Mouse (Mus musculus) lung, postnatal 4 days (tissue): ENCODE measurements at regions not wholly inside any gene's neighbourhood (a gene's known extent, or its start where the extent isn't known, plus 50 kb on each side); places are given as distances from the start of the nearest gene placed in this dataset.

ENCODE experiments used
- DNase-seq, 2 experiments: peaks; one replicate each; pipeline ENCODE4 v3.0.0; 2021

DNA sequence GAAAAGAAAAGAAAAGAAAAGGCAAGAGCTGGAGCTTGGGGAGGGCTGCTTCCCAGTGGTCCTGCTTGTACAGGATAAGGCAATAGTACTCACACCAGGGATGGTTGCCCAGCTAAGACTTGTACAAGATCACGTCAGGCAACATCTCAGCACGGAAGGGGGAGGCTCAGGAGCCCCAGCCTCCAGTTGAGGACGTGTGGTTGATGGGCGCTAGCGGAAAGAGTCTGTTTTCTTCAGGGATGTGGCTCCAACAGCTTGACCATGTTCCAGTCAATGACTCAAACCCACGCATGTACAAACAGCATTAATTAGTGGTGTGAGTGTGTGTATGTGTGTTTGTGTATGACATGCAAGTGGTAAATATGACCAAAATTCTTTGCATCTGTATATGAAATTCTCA, 153.1 kb upstream of the Rpl34 start:
- peak in 1 of 2 experiments; percentile 61 for DNase-seq

DNA sequence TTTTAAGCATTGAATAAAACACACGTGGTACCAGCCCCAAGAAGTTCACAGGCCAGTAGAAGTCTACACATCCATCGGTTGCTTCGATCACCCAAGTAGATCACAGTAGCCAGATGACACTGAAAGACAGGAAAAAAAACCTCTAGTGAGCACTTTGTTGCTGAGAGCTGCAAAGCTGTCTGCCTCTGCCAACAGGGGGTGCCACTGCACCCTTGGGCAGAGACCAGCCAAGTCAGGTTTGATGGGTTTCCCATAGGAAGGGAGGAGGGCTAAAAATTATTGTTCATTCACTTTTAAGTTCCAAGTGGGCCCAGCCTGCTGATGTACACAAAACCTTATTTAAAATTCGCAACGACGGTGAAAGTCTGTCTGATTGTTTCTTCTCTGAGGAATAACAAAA, 150.3 kb upstream of the Rpl34 start:
- DNase-seq: no peak

DNA sequence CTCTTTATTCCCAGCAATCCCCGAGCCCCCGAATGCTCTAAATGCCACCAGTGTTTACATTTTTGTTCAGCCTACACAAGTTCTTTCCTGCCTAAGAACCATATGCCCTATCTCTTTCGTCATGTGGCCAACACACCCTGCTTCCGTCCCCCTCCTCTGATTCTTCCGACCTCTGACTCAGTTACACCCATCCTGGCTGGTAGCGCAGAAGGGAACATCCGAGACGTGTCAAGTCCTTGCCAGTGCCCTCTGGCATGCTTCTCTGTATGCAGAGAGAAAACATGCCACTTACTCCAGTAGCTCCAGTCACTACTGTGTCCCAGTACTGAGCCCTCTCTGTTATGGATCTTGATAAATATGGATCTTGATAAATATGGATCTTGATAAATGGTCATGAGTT, 149.3 kb upstream of the Rpl34 start:
- DNase-seq: peak in 1 of 2 experiments; percentile 44

DNA sequence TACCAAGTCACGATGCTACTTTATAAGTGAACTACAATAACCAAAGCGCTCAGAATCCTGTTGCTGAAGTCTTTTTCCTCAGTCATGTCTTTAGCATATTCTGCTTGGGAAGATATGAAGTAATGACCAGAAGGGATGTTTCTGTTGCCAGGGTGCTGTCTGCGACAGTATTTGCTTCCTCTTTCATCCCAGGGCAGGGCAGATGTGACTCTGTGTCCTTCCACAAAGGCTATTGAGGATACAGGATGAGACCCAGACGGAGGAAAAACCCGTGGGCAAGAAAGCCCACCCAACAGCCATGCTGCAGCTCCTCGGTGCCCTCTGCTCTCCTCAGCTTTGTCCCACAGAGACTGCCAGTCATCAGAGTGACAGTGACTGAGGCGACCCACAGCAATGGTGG, 148.6 kb upstream of the Rpl34 start:
- no peak for DNase-seq

DNA sequence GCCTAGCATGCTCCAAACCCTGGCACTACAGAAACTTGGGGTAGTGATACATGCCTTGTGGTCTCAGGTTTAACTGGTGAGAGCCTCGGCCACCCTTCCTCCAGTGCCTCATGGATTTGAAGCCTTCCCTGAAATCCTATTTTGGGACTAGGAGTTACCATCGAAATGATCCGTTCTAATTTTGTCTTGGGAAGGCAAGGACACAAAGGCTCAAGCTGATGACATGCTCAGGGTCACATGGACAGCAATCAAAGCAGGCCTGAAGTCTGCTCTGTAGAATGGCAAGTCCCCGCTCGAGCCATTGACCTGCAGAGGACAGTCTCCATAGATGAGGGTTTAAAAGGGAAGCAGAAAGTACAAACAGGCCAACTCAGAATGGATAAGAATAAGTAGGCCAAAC, 147.8 kb upstream of the Rpl34 start:
- no peak for DNase-seq

DNA sequence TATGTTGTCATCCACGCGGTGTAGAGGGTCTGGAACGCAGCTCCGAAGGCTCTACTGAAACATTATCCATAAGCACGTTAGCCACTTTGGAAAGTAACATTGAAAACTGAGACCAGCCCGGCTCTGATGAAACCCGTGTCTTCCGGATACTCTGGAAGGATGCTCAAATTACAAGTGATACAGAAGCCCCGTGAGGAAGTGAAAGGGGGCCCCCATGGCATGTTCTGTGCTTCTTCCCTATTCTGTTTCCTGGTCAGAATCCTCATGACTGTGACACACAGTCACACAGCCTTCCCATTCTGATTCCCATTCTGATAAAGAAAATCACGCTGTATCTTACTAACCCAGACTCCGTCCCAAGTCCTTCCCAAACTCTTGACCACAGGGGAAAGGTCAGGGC, 143.5 kb upstream of the Rpl34 start:
- DNase-seq: no peak

DNA sequence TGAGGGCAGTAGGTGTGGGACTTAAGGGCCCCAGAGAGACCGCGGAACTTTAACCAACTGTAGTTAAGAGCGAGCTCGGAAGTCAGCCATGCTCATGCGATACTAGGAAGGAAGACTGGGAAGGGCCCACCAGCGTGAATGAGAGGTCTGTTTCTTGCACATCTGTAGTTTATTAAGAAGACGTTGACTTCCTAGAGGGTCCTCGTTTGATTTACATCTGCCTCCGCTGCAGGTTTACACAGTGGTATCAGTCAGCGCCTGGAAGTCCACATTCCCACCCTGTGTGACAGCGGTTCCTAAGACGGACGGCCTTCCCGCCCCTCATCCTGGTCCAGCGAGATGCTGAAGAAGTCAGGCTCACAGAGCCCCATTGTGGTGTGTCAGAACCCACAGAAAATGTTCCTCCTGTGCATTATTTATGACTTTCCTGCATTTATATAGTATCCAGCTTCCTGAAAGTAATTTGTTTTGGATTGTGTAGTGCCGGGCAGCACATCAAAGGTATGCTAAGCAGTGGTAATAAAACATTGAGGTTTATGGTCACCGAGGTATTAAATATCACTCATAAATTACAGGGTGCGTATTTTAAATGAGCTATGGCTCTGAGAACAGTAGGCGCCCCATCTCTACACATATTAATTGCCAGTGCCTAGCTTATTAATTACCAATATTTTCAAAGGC, 136.9 kb upstream of the Rpl34 start:
- DNase-seq: no peak

DNA sequence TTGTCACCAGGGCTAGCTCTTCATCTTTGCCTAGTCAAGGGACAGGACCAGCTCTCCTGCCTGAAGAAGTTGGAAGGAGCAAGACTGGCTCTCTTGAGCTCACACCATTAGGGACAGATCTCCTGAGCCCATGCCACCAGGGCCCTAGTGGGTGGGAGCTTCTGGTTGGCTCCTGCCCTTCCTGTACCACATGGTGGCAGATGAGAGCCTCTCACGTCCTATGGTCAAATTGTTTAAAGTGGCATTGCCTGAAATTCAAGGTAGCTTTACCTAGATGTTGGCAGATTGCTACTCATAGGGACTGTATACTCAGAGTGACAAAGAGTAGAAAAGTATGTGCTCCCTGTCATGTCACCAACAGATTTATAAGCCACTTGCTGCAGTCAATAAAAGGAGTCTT, 134.6 kb upstream of the Rpl34 start:
- no peak for DNase-seq

DNA sequence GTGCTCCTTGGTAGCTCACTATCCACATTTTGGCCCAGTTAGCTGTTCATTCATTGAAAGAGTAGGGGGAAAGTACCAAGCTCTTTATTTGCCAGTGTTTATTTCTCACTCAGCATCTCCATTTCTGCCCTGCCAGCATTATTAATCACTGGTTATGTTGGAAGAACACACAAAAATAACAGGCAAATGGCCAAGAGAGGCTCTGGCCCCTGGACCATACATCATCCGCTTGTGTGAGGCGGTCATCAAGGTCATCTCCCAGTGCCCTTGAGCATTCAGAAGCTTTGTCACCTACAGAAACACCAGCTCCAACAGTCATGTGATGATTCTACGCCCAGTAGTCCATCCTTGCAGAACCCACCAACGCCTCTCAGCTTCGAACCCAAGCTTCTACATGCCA, 133.2 kb upstream of the Rpl34 start:
- DNase-seq: no peak

DNA sequence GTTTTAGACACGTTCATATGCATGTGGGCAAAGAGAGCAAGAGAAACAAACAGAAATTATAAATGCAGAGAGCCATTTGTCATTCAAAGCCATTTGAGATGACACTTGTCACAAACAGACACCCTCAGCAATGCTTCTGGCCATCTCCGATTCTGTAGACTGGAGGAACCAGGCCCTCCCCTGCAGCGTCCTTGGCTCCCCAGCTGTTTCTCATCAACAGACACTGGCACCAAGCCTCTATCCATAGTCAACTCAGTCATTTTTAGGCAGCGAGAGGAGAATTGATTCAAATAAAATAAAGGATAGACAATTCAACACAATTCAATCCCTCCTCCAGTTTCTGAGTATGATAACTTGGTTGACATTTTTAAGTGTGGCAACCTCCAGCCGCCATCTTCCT, 130.1 kb upstream of the Rpl34 start:
- DNase-seq: peak; percentile 56 to 75

DNA sequence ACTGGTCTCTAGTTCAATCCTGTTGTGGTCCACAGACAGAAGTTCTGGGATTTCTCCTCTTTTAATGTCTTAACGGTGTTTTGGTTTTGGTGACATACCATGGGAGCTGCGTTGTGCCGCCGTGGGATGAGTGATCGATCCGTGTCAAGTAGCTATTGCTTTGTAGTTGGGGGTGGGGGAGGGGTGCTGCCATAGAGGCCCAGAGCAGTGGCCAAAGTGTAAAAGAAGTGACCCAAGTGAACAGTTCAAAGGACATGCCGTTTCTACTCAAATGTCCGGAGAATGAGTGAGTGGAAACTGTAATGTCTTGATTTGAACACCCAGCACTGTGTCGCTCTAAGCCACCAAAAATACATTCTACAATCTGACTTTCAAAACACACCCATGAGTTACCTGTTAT, 123.7 kb upstream of the Rpl34 start:
- no peak for DNase-seq

DNA sequence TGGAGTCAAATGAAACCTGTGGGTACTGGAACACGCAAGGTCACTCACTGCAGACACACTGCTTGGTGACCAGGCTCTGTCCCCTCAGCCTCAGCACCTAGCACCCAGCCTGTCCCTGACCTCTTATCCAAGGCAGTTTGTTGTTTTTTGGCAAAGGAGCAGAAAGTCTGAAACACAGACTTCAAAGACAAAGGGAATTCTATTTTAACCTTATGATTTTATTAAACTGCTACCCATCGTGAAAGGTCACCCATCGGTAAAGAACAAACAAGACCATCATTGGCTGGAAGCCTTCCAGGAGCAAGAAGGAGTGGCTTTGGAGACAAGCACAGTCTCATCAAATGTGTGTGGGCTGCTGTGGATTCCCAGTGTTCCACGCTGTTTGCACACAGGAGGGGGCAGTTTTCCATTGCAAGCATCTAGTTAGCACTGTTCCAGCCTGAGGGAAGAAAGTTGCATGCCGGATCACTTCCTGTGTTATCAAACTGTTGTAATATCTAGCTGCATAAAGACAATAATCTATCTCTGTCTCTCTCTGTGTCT, 120.6 kb upstream of the Rpl34 start:
- no peak for DNase-seq

DNA sequence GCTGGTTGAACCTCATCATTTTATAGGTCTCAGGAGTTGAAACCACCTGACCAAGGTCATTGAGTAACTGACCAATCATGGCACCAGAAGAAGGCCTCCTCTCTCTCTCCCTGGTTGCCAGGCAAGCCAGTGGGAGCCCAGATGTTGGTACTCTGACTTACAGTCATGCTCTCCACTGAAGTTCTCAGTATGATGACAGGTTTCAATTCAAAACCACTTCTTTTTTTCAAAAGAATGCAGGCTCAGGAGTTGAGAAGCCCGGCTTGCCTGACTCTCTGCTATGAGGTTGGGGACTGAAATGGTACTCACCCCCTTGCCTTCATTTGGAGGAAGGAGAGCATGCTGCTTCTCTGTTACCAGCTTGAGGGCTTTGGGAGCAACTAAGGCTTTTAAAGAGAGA, 111.6 kb upstream of the Rpl34 start:
- DNase-seq: no peak

DNA sequence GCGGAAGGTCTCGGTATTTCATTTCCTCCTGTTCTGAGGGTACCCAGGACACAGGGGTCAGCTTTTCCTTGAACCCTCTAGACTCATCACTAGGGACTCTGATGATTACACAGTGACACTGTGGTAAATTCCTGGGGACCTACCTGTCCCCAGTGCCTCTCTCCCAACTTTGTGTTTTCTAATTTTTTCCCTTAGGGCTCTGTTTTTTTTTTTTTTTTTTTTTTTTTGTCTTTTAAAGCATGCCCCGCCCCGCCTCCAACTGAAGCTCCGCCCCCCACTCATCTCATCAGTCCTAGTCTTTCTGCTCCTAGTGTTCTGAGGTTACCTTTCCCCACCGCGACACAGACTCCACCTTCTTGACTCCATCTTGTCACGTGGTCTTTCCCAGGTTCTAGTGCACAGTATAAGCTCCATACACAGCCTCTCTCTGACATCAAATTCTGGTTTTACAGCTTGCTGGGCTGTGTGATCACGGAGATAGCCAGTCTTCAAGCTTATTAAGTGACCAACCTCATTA, 109.8 kb upstream of the Rpl34 start:
- no peak for DNase-seq

DNA sequence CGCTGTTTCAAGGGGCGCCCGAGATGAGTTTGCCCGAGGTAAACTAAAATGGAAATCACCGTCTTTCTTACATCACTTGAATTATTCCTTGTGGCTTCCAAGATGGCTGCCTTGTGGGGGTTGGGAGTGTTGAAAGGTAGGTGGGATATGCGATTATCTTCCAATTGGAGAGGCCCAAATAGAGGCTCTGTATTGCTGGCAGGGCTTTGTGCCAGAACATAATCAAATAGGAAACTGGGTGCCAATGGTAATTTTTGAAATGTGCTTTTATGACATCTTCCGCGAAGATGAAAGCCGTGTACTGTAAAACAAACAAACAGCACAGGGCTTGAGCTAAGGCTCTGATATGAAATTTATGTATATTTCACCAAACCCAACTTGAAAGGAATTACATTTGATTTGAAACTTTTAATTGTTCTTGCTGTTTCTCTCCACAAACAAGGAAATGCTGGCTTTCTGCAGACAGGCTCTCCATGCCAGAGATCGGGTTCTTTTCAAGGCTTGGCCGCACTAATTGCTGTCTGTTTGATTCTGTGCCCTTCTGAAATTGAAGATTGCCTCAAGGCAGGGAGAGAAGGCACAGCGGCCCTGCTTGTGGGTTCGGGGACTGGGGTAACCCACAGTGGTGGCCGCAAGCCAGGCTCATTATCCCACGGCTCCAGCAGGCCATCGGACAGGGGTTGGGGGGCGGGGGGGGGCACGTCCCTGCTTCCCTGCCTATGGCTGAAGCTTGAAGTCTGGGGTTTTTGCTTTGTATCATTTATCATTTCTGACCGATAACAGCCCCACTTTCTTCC, 108.6 kb upstream of the Rpl34 start:
- DNase-seq: no peak

DNA sequence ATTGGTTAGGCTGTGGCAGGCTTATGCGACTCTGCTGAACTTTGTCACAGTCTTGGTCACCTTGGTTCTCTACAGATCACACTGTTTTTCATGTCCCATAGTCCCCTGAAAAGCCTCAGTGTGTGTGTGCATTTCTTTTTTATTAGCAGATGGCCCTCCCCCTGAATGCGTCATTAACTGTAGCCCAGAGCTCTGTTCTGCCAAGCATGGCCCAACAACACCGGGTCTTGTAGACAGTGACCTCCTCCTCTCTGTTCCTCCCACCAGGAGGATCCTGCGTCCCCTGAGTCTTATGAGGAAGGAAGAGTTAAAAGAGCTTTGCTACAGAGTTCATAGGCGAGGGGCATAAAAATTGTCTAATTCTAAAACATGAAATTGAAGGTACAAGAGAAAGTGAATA, 103.5 kb upstream of the Rpl34 start:
- no peak for DNase-seq

DNA sequence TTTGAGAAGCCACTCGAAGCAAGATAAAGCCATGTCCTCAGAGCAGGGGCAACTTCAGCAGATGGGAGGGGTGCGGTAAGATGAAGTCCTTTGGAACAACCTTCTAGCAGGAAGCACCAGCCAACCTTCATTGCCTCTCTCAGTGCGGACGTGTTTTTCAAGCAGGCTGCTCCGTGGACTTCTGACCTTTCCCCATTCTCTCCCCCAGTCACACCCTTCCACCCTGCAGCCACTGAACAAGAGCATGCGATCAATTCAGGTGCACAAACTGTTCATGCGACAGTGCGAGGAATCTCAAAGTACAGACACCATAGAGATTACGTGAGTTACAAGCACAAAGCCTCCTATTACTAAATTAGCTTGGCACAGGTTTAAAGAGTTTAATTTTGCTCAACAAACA, 102.9 kb upstream of the Rpl34 start:
- no peak for DNase-seq

DNA sequence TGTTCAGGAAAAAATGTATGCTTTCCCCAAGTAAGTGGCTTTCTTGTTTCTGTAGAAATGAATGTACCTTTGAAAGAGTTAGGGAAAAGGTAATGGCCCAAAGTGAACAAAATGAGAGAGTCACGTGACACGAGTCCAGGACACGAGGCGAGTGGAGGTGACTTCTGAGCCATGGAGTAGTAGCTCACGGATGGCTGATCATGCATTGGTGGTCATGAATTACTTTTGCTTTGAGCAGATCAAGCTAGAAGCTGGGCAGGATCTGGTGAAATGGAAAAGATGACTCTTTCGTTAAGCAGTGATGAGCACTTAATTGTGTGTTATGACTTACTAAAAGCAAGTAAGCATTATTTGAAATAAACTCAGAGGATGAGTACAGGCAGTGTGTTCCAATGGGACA, 101.6 kb upstream of the Rpl34 start:
- no peak for DNase-seq

DNA sequence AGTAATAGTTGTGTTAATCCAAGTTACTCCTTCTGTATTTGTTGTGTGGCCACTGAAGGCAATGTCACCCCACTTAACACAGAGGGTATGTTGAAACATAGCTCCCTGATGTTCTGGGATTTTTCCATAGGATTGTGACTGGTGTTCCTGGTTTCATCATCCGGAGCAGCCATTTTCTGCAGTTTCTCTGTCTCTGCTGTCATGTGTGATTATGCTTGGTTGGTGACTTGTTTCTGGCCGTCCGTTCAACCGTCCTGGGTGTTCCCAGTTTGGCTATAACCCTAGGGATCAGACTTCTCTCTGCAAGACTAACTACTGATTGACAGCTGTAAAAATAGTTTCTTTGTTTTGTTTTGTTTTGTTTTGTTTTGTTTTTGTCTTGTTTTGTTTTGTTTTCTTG, 98.1 kb upstream of the Rpl34 start:
- DNase-seq: no peak

DNA sequence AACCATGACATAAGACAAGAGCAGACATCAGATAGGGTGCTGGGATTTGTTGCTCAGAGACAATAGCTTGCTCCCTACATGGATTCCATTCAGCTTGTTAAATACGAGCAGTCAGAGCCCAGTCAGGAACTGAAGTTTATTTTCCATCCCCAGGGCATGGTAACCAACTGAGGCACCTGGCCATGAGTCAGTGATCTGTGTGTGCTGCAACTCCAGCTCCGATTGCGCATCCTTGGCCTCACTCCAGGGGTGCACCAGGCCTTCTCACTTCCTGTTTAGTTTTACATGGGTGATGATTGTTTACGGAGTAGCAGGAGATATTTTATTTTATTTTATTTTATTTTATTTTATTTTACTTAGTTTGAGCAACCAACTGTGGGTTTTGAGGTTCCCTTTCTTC, 97.7 kb upstream of the Rpl34 start:
- DNase-seq: peak in 1 of 2 experiments; percentile 52

DNA sequence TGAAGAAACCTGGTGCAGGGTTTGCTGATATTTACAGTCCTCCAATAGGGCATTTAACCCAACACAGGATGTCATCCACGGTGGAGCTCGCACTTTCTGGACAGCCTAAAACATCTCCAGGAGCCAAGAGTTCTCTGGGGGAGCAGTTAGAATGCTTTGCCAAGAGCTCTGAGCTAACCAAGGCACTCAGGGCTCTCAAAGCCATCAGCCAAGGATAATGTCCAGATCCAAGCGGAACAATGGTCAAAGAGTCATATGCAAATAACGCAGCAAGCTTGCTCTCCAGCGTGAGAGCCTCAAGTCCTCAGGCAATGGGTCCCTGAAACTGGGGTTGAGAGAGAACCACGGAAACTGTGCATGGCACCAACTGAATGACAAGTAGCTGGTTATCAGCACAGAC, 96.8 kb upstream of the Rpl34 start:
- DNase-seq: no peak

DNA sequence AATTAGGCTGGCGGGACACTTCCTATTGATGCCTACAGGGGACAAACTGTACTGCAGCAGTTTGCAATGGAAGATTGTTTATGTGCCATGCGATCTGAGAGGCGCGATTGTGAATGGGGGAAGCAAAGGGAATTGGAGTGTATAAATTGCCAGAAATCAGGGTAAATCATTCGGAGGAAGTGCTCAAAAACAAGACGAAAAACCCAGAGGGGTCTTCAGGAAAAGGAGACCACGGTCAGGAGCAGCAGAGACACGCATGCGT, 89.6 kb upstream of the Rpl34 start:
- DNase-seq: no peak

DNA sequence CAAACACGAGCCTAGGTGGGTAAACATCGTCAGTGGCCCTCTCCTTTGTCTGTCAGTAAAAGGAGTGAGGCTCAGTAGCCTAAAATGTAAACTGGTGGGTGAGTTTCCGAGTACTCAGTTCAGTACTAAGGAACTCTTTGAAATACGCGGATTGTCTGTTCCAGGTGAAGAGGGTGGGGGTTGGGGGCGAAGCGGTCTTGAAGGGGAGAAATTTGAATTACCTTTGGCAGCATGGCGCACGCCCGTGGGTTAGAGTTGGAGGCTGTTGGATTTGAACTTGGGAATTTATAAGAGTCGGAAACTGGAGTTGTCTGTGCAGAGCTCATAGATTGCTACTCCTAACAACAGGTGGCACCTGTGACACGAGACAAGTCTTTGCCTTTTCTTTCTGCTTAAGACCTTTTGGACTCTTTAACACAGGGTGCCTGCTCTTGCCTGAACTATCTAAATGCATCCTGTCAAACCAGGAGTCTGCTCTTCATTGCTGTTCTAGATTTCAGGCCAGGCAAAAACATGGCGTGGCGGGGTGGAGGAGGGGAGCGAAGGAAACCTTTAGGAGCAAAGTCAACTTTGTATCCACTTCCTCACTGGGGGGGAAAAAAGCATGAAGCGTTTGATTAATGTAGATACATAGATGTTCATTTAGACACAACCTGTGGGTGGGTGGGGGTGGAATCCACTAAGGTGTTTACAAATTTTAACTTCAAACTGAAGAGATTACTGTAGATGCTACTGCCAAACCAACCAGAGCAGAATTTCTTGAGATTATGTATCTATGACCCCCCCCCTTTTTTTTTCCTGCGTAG, 89.0 kb upstream of the Rpl34 start:
- no peak for DNase-seq
